Mouse (Mus musculus) liver, embryonic 12.5 days (tissue): ENCODE measurements at regions not wholly inside any gene's neighbourhood (a gene's known extent, or its start where the extent isn't known, plus 50 kb on each side); places are given as distances from the start of the nearest gene placed in this dataset.
"Not testable (repeated sequence)": the region's sequence is repeated elsewhere in the genome, so short reads cannot be mapped to it uniquely, and the experiment has no call there.

Source experiments
- ATAC-seq: fragments of 200-750 bp; cut with Nextera tagmentation; 2 replicates; pipeline ENCODE4 v1.8.0; 2017; ENCODE audit warnings: moderate number of reproducible peaks, mild to moderate bottlenecking, moderate library complexity
- H3K27ac ChIP-seq: fragments of 300-500 bp; sonication (generic); 2 replicates; pipeline ENCODE4 v1.5.1; 2016; ENCODE audit warnings: mild to moderate bottlenecking
- H3K27me3 ChIP-seq: fragments of 300-500 bp; sonication (generic); replicated peaks from 2 replicates; pipeline ENCODE4 v1.6.1; 2016; ENCODE audit warnings: mild to moderate bottlenecking, moderate library complexity
- H3K36me3 ChIP-seq: fragments of 300-500 bp; sonication (generic); 2 replicates; pipeline ENCODE4 v1.6.1; 2016; ENCODE audit warnings: mild to moderate bottlenecking, moderate library complexity
- H3K4me1 ChIP-seq: fragments of 300-500 bp; sonication (generic); 2 replicates; pipeline ENCODE4 v1.6.1; 2016
- H3K4me2 ChIP-seq: fragments of 300-500 bp; sonication (generic); 2 replicates; pipeline ENCODE4 v1.6.1; 2016; ENCODE audit warnings: mild to moderate bottlenecking, moderate library complexity
- H3K4me3 ChIP-seq: fragments of 300-500 bp; sonication (generic); 2 replicates; pipeline ENCODE4 v1.5.1; 2016; ENCODE audit warnings: mild to moderate bottlenecking, moderate library complexity
- H3K9ac ChIP-seq: fragments of 300-500 bp; sonication (generic); 2 replicates; pipeline ENCODE4 v1.6.1; 2016; ENCODE audit warnings: mild to moderate bottlenecking, moderate library complexity
- H3K9me3 ChIP-seq: fragments of 300-500 bp; sonication (generic); replicated peaks from 2 replicates; pipeline ENCODE4 v1.6.1; 2016; ENCODE audit warnings: mild to moderate bottlenecking, moderate library complexity
- WGBS: fragments of 180-500 bp; shearing (Covaris S2); methylation state at CpG from one replicate; pipeline ENCODE4 v1.1.7; 2016; ENCODE audit not compliant: insufficient replicate concordance; 5-methylcytosine and 5-hydroxymethylcytosine counted together

DNA sequence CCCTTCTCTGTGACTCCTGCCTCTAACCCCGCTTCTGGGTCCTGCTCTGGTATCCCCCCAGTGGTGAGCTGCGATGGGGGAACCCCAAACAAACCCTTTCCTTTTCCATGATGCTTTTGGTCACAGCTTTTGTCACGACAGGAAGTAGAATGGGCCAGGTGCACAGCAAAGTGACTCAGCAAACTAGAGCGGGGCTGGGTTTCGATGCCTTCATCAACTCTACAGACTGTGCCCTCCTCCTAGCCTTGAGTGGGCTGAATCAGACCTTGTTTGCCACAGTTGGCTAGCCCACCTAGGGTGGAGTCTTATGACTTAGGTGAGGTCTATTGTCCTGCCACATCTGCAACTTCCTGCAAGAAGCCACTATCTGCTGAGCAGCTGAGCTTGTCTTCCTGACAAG lies 174.7 kb upstream of the Trpc7 start:
- H3K4me1 ChIP-seq = no peaks in the 10 kb centered on the region
- H3K4me3 ChIP-seq = no peak overlapping the region
- no peak overlapping the region for H3K27ac ChIP-seq
- 53% methylated on average over 5 of the region's 5 CpGs for WGBS
- H3K9me3 ChIP-seq = no peaks in the 10 kb centered on the region
- no peak overlapping the region for H3K9ac ChIP-seq
- no peak overlapping the region for H3K4me2 ChIP-seq
- H3K27me3 ChIP-seq = no peaks in the 10 kb centered on the region
- H3K36me3 ChIP-seq = no peaks in the 10 kb centered on the region
- no peak for ATAC-seq

DNA sequence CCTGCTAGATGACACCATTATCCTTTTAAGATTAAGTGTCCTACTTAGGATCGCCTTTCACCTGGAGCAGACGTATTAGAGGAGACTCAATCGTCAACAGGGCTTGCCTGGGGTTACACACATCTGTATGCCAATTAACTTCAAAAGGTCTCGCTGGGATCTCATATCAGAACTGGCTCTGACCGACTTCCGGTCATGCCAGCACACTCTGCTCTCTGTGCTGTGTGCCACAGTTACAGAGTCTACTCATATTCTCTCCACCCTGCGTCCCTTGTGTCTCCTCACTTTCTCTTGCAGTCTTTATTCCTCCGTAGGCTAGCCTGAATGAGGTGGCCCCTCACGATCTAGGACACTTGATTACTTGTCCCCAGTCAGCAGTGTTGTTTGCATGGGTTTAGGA lies 165.9 kb upstream of the Trpc7 start:
- no peaks in the 10 kb centered on the region for H3K36me3 ChIP-seq
- WGBS = 65% methylated on average over 9 of the region's 9 CpGs
- H3K27ac ChIP-seq = no peak overlapping the region
- no peak for ATAC-seq
- H3K9ac ChIP-seq = no peak overlapping the region
- H3K4me3 ChIP-seq = no peak overlapping the region
- H3K27me3 ChIP-seq = no peaks in the 10 kb centered on the region
- H3K4me1 ChIP-seq = no peaks in the 10 kb centered on the region
- H3K9me3 ChIP-seq = no peaks in the 10 kb centered on the region
- no peak overlapping the region for H3K4me2 ChIP-seq

DNA sequence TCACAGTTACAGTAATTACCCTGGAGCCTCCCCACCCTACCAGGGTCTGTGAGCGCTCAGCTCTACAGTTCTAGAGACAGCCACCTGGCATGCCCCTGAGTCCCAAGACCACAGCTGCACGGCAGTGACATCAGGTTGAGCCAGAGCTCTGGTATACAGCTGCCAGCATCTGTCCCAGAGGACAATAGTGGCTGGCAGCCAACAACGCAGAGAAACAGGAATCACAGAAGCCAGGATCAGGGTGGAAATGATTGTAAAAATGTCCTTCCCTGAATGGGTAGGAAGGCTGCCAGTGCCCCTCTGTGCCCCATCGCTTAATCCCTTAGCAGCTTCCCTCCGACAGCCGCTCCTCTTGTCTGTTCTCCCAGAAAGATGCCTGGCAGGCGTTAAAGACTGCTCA lies 165.3 kb upstream of the Trpc7 start:
- Histone ChIP-seq H3K27me3 (no peaks in the 10 kb centered on the region), H3K27ac (no peak overlapping the region), H3K9me3 (no peaks in the 10 kb centered on the region), H3K4me3 (no peak overlapping the region), H3K4me2 (no peak overlapping the region), H3K4me1 (no peaks in the 10 kb centered on the region), H3K9ac (no peak overlapping the region), H3K36me3 (no peaks in the 10 kb centered on the region)
- ATAC-seq = no peak
- WGBS = 66% methylated on average over 7 of the region's 7 CpGs

DNA sequence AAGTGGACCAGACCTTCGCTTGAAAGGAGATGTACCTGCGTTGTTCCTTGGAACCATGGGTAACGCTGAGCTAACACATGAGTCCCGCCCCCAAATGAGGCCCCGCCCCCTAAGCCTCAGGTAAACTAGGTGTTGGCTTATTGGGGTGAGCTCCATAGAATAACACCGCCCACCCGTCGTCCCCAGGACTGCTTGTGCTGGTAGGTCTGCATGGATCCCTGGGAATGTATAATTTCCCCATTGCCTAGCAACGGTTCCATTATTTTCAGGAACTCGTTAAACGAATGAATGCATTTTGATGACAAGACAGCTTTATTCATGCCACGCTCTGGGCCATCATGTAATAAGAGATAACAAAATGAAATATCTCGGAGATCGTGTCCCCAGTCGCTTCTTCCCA lies 161.0 kb upstream of the Trpc7 start:
- no peak for ATAC-seq
- no peak overlapping the region for H3K9ac ChIP-seq
- H3K4me1 ChIP-seq = no peaks in the 10 kb centered on the region
- no peak overlapping the region for H3K27ac ChIP-seq
- H3K4me2 ChIP-seq = no peak overlapping the region
- no peaks in the 10 kb centered on the region for H3K36me3 ChIP-seq
- no peaks in the 10 kb centered on the region for H3K9me3 ChIP-seq
- 67% methylated on average over 15 of the region's 15 CpGs for WGBS
- no peaks in the 10 kb centered on the region for H3K27me3 ChIP-seq
- H3K4me3 ChIP-seq = no peak overlapping the region

- H3K9ac ChIP-seq = no peak overlapping the region
- 73% methylated on average over 12 of the region's 12 CpGs for whole genome bisulfite sequencing
- H3K4me3 ChIP-seq = no peak overlapping the region
- no peaks in the 10 kb centered on the region for H3K27me3 ChIP-seq
- no peak overlapping the region for H3K27ac ChIP-seq
- no peaks in the 10 kb centered on the region for H3K36me3 ChIP-seq
- no peak overlapping the region for H3K4me2 ChIP-seq
- no peaks in the 10 kb centered on the region for H3K4me1 ChIP-seq
- ATAC-seq = no peak
- no peaks in the 10 kb centered on the region for H3K9me3 ChIP-seq
These were observed 159.8 kb upstream of the Trpc7 start for GRCm38 (mm10) chr13:57055409-57056195.

DNA sequence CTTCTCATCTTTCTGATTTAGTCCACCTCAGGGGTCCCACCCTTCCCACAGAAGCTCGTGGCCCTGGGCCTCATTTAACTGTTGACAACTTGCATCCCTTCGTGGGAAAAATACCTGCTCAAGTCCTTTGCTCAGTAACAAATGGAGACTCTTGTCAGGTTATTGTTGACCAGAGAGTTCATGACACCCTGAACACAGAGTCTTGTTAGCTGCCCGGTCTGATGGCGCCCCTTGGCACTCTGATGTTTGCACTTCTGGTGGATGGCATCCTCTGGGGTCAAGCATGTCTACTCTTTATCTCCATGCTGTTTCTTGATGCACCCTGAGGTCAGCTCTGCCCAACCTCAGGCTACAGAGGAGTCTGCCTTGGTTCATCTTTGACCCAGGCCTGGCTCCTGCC lies 157.6 kb upstream of the Trpc7 start:
- no peak overlapping the region for H3K4me3 ChIP-seq
- no peak overlapping the region for H3K9ac ChIP-seq
- H3K4me2 ChIP-seq = no peak overlapping the region
- ATAC-seq = no peak
- no peaks in the 10 kb centered on the region for H3K27me3 ChIP-seq
- no peaks in the 10 kb centered on the region for H3K4me1 ChIP-seq
- H3K36me3 ChIP-seq = no peaks in the 10 kb centered on the region
- WGBS = 50% methylated on average over 4 of the region's 4 CpGs
- no peaks in the 10 kb centered on the region for H3K9me3 ChIP-seq
- no peak overlapping the region for H3K27ac ChIP-seq

DNA sequence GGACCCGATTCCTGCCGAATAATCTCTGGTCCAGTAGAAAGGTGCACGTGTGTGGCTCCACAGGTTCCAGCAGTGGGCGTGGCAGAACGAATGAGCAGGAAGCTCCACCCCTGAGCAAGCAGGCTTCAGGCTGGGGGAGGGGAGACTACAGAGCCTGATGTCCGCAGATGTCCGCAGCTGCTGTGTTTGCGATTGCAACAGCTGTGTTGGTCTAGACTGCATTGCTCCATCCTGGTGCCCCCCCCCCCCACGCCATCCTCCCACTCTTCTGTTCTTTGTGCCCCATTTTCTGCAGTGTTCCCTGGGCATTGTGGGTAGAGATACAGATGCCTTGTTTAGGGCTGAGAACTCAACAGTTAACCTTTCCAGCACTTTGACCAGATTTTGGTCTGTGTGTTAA lies 150.3 kb upstream of the Trpc7 start:
- H3K4me1 ChIP-seq, H3K27ac ChIP-seq, H3K9me3 ChIP-seq, H3K4me3 ChIP-seq, H3K9ac ChIP-seq, H3K27me3 ChIP-seq, H3K36me3 ChIP-seq: not testable (repeated sequence)
- H3K4me2 ChIP-seq = 0 out of 2 replicates have a peak overlapping the region, but pooled peaks have one; percentile 22
- ATAC-seq = peak; percentile 37
- WGBS = 18% methylated on average over 9 of the region's 9 CpGs

DNA sequence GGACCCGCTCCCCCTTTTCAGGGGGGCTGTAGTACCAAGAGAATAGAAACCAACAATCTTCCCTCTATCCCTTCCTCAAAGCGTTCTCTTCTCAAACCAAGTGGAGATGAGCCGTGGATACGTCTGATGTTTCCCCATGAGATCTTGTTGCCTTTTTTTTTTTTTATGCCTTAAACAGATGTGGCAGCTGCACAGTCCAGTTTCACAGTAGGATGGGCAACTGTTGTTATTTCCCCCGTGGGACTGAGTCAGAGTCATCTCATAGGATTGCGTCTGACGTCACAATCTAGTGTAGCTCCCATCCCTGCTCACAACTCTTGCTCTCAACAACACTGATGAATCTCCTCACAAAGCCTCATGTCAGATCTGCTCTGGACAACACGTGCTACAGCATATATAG lies 148.7 kb upstream of the Trpc7 start:
- no peaks in the 10 kb centered on the region for H3K4me1 ChIP-seq
- H3K27me3 ChIP-seq = no peaks in the 10 kb centered on the region
- WGBS = 74% methylated on average over 8 of the region's 8 CpGs
- no peaks in the 10 kb centered on the region for H3K36me3 ChIP-seq
- ATAC-seq = no peak
- H3K4me2 ChIP-seq = no peak overlapping the region
- H3K9ac ChIP-seq = no peak overlapping the region
- H3K27ac ChIP-seq = no peak overlapping the region
- no peaks in the 10 kb centered on the region for H3K9me3 ChIP-seq
- no peak overlapping the region for H3K4me3 ChIP-seq

GRCm38 (mm10) chr13:57043316-57043974 lies 147.7 kb upstream of the Trpc7 start:
- 62% methylated on average over 15 of the region's 15 CpGs for WGBS

GRCm38 (mm10) chr13:57042514-57042913 lies 146.7 kb upstream of the Trpc7 start:
- 44% methylated on average over 5 of the region's 5 CpGs for WGBS
- H3K4me1 ChIP-seq = no peaks in the 10 kb centered on the region
- H3K9ac ChIP-seq = no peak overlapping the region
- H3K27ac ChIP-seq = no peak overlapping the region
- H3K4me2 ChIP-seq = no peak overlapping the region
- H3K9me3 ChIP-seq = no peaks in the 10 kb centered on the region
- H3K36me3 ChIP-seq = no peaks in the 10 kb centered on the region
- no peak overlapping the region for H3K4me3 ChIP-seq
- no peaks in the 10 kb centered on the region for H3K27me3 ChIP-seq
- ATAC-seq = no peak

More at GRCm38 (mm10) chr13:57043316-57043974, 147.7 kb upstream of the Trpc7 start:
- no peak overlapping the region for H3K9ac ChIP-seq
- H3K4me3 ChIP-seq = no peak overlapping the region
- H3K9me3 ChIP-seq = no peaks in the 10 kb centered on the region
- H3K36me3 ChIP-seq = no peaks in the 10 kb centered on the region
- no peak for ATAC-seq
- H3K27ac ChIP-seq = no peak overlapping the region
- no peaks in the 10 kb centered on the region for H3K27me3 ChIP-seq
- H3K4me2 ChIP-seq = no peak overlapping the region
- no peaks in the 10 kb centered on the region for H3K4me1 ChIP-seq

DNA sequence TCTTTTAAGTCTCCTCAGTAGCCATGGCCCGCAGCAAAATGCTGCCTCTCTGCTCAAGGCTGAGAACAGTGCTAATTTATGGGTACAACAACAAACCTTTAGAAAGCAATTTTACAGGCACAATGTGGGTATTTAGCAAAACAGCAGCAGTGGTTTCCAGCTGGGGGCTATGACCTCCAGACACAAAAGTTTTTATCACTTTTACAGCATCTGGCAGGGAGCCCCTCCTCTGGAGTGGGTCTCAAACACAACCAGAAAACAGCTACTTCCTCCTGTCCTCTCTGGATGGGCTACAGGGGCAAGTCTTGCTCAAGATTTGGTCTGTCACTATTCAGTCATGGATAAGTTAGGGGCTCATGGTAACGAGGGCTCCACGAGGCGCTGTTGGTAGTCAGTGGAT lies 137.1 kb upstream of the Trpc7 start:
- Histone ChIP-seq H3K4me3 (no peak overlapping the region), H3K9me3 (no peaks in the 10 kb centered on the region), H3K4me1 (no peaks in the 10 kb centered on the region), H3K27ac (no peak overlapping the region), H3K9ac (no peak overlapping the region), H3K4me2 (no peak overlapping the region), H3K27me3 (no peaks in the 10 kb centered on the region), H3K36me3 (no peaks in the 10 kb centered on the region)
- no peak for ATAC-seq
- WGBS = 46% methylated on average over 4 of the region's 4 CpGs

GRCm38 (mm10) chr13:57017553-57018341 lies 122.0 kb upstream of the Trpc7 start:
- no peak for ATAC-seq
- no peak overlapping the region for H3K4me3 ChIP-seq
- H3K27ac ChIP-seq = no peak overlapping the region
- H3K4me2 ChIP-seq = no peak overlapping the region
- H3K4me1 ChIP-seq = no peaks in the 10 kb centered on the region
- H3K36me3 ChIP-seq = no peaks in the 10 kb centered on the region
- H3K9me3 ChIP-seq = no peaks in the 10 kb centered on the region
- H3K9ac ChIP-seq = no peak overlapping the region
- WGBS = 53% methylated on average over 11 of the region's 11 CpGs
- no peaks in the 10 kb centered on the region for H3K27me3 ChIP-seq
